Mouse (Mus musculus) embryonic fibroblast, embryonic 13.5 days (primary cell): Measurements from ENCODE around the gene Cfb.

Source experiments
- CTCF ChIP-seq: IDR thresholded peaks from 2 replicates; pipeline ENCODE4 v1.5.1; 2011; ENCODE audit warnings: mild to moderate bottlenecking, control low read depth, low read length, moderate library complexity, borderline replicate concordance; ENCODE audit not compliant: insufficient read depth
- POLR2A ChIP-seq: IDR thresholded peaks from 2 replicates; pipeline ENCODE4 v1.6.1; 2011; ENCODE audit warnings: low read depth, mild to moderate bottlenecking, control low read depth, low read length, moderate library complexity

DNA sequence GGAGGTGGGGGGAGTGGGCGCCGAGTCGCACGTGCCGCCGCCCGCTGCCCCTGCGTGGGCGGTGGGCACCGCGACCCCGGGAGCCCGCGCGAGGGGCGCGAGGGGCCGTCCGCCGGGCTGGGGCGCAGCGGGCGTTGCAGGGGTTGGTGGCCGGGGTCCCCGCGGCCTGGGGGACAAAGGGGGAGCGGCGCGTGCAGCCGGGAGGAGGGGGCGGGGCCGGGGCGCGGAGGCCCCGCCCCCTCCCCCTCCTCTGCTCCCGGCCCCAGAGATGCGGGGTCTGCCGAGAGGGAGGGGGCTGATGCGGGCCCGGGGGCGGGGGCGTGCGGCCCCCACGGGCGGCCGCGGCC, 36.4 kb upstream of the Cfb start:
- TF ChIP-seq CTCF (no peak), POLR2A (no peak)
